Mouse (Mus musculus): ENCODE results near the gene Wdtc1.

Gene Wdtc1

DNA sequence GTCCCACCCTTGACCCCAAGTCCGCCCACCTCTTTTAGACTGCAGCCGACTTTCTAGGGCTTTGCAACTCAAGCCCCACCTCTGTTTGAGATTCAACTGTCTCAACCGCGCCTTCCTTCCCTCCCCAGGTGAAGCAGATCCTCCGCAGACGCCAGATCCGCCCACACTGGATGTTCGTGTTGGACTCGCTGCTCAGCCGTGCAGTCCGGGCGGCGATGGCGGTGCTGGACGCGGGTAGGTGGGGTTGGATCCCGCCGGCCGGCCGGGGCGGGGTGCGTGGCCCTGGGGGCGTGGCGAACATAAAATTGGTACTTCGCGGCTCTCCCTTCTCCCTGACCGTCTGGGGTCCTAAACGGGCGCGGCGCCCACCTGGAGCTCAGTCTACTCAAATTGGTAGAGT is 102.1 kb downstream of the Wdtc1 start:
- DNase-seq (ENCODE audit: low spot score in 2 of 2): no peak

DNA sequence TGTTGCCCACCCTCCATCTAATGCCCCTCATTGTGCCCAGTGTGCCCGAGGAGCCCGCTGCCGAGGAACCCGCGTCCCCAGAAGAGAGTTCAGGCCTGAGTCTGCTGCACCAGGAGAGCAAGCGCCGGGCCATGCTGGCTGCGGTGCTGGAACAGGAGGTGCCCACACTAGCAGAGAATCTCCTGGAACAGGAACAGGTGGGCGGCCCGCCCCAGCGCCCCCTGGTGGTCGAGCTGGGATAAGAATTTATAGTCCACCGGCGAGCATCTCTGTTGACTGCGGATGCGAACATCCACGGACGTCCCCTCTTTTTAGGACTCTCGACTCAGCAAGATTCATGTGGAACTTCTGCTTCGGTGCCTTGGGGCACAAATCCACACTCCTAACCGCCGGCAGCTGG is 102.7 kb downstream of the Wdtc1 start:
- peak; percentile 77 to 88 for DNase-seq (ENCODE audit: low spot score in 2 of 2)

DNA sequence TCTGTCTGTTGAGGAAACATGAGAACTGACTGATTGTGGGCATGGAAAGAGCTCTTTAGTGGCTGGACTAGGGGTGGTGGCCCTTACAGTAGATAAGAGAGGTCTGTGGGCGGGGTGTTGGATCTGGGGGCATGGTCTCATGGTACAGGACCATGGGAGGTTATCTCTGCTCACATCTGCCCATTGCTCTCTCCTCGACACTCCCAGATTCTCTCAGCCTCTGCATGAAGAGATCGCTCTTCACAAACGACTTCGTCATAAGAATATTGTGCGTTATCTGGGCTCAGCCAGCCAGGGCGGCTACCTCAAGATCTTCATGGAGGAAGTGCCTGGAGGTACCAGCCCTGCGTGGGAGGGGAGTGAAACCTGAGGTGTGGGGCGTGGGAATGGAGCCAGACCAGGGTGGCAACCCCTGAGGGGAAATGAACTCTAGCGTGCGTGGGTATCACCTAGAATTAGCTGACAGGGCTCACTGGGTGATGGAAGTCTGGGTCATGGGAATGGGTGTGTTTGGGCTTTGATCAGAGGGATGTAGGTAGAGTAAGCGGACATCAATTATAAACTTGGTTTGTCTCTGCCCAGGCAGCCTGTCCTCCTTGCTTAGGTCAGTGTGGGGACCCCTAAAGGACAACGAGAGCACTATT is 105.4 kb downstream of the Wdtc1 start:
- no peak for DNase-seq (ENCODE audit: low spot score in 2 of 2)

DNA sequence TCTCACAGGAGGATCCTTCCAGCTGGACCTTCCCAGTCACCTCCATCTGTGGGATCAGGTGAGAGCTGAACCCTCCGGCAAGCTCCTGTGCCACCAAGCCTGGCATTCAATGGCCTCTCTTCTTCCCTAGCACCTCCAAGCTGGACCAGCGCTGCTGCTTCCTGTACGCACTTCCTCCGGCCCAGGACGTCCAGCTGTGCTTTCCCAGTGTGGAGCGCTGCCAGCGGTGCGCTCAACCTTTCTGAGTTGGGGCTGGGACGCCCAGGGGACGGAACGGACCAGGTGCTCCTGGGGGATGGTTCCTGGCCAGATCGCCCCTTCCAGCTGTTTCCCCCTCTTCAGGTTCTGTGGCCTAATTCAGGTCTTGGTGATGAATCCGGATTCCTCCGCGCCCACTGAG is 106.2 kb downstream of the Wdtc1 start:
- DNase-seq (ENCODE audit: low spot score in 2 of 2): no peak

DNA sequence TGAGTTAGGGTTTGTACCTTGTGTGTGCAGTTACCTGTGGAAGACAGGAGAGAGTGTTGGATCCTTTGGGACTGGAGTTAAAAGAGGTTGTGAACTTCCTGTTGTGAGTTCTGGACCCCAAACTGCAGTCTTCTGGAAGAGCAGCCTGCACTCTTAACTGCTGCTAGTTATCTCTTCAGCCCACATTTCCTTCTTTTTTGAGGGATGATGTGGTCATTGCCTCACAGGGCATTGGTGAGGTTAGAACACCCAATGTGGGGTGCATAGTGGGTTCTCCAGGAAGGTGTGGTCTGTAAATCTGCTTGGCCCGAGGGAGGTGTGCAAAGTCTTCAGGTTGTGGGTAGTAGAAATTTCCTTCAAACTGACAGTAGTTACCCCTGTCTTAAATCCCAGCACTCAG is 109.0 kb downstream of the Wdtc1 start:
- no peak for DNase-seq (ENCODE audit: low spot score in 2 of 2)

DNA sequence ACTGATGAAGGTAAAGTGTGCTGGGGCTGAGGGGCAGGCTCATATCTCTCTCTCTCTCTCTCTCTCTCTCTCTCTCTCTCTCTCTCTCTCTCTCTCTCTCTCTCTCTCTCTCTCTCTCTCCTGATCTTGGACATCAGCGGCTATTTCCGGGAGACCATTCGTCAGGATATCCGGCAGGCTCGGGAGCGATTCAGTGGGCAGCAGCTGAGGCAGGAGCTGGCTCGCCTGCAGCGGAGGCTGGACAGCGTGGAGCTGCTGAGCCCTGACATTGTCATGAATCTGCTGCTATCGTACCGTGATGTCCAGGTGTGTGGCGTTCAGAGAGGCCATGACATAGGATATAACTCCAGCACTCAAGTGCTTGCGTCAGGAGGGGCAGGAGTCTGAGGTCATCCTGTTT is 109.7 kb downstream of the Wdtc1 start:
- DNase-seq (ENCODE audit: low spot score in 2 of 2): no peak

DNA sequence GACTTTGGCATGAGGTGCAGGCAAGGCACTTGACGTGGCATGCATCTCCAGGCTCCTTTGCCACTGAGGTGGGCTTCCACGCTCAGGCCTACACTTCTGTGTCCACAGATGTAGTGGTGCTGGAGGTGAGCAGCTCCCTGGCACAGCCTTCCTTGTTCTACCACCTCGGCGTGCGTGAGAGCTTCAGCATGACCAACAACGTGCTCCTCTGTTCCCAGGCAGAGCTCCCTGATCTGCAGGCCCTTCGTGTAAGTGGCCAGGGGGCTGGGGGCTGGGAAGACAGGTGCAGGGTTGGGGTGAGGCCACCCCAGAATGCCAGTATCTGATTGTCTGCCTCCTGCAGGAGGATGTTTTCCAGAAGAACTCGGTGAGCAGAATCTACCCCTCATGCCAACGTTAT is 110.6 kb downstream of the Wdtc1 start:
- DNase-seq (ENCODE audit: low spot score in 2 of 2): no peak

Measured in cerebellum, postnatal 4 days (tissue).